In the genomic region with DNA sequence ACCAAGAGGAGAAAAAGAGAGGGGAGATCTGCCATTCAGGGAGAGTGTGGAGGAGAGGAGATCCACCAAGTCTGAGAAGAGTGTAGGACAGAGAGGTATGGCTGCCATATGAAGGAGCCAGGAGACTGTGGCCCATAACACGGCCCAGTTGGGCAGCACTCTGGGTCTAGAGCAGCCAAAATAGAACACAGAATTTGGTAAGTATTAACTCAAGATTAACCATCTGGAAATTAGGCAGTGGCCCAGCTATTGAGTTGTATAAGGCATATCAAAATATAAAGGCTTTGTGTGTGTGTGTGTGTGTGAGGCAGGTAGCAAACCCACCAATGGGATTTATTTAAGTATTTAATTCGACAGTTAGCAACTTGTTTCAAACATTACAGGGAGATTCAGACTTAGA, we compare ENCODE assay signal across 40 mouse cellular contexts. TPM values are rescaled to one million over a fixed set of nuclear protein-coding genes. Genes with fewer than 3 reads are reported as not detected.
"Had no signal": no experiment of that assay in that cellular context is flagged by ENCODE, and none has a peak within 500 bp of the region (broad histone marks: within the 10 kb centered on the region; RNA-seq: fewer than 3 reads in every experiment).

No protein-coding gene starts in this region.

- H3K27ac ChIP-seq: forebrain, embryonic 15.5 days; heart, adult 2 months; heart, embryonic 13.5 days; heart, embryonic 15.5 days; hindbrain, embryonic 13.5 days; hindbrain, embryonic 15.5 days; hindbrain, postnatal 0 days; limb, embryonic 13.5 days; limb, embryonic 15.5 days; liver, embryonic 12.5 days; liver, embryonic 14.5 days had no signal

- ATAC-seq: forebrain, embryonic 15.5 days; forebrain, postnatal 0 days; hindbrain, postnatal 0 days; intestine, embryonic 16.5 days; liver, embryonic 12.5 days had no signal

- H3K4me3 ChIP-seq: forebrain, embryonic 15.5 days; heart, adult 2 months; heart, embryonic 13.5 days; heart, embryonic 15.5 days; hindbrain, embryonic 13.5 days; hindbrain, embryonic 15.5 days; limb, embryonic 13.5 days; limb, embryonic 15.5 days; liver, embryonic 12.5 days had no signal

- H3K9me3 ChIP-seq: forebrain, embryonic 15.5 days; heart, embryonic 13.5 days; heart, embryonic 15.5 days; hindbrain, embryonic 15.5 days; limb, embryonic 13.5 days; limb, embryonic 15.5 days had no signal

- H3K27me3 ChIP-seq: forebrain, embryonic 15.5 days; heart, embryonic 13.5 days; heart, embryonic 15.5 days; hindbrain, embryonic 13.5 days; hindbrain, embryonic 15.5 days; limb, embryonic 13.5 days; limb, embryonic 15.5 days; liver, embryonic 12.5 days had no signal

- H3K4me2 ChIP-seq: forebrain, embryonic 15.5 days; heart, embryonic 11.5 days; heart, embryonic 13.5 days; heart, embryonic 15.5 days; hindbrain, embryonic 13.5 days; hindbrain, embryonic 15.5 days; limb, embryonic 13.5 days; limb, embryonic 15.5 days; liver, embryonic 12.5 days had no signal

- H3K4me1 ChIP-seq: forebrain, embryonic 15.5 days; heart, embryonic 13.5 days; heart, embryonic 15.5 days; hindbrain, embryonic 13.5 days; hindbrain, embryonic 15.5 days; limb, embryonic 13.5 days; limb, embryonic 15.5 days; liver, embryonic 12.5 days had no signal

- H3K9ac ChIP-seq: forebrain, embryonic 15.5 days; forebrain, postnatal 0 days; heart, embryonic 13.5 days; heart, embryonic 15.5 days; hindbrain, embryonic 13.5 days; hindbrain, embryonic 15.5 days; limb, embryonic 13.5 days; limb, embryonic 15.5 days; liver, embryonic 12.5 days; liver, embryonic 14.5 days had no signal

- H3K36me3 ChIP-seq: forebrain, embryonic 15.5 days; heart, embryonic 13.5 days; heart, embryonic 15.5 days; hindbrain, embryonic 13.5 days; hindbrain, embryonic 15.5 days; limb, embryonic 13.5 days; limb, embryonic 15.5 days; liver, embryonic 12.5 days had no signal

- DNase-seq: forebrain, postnatal 0 days; gastrocnemius, postnatal 14 days; gastrocnemius, postnatal 36 days; heart, adult 11 months; heart, adult 2 months; heart, postnatal 14 days; heart, postnatal 36 days; layer of hippocampus, adult 9-11 months; layer of hippocampus, postnatal 36 days; left cerebral cortex, postnatal 4 days; lung, adult 18-20 months had no signal

RNA-seq across cellular contexts. Expression of a gene that starts 43.4 kb away (rescaled TPM):
- total RNA-seq: forebrain, postnatal 0 days; gastrocnemius, adult 18-20 months; gastrocnemius, adult 8-10 months; gastrocnemius, postnatal 14 days; gastrocnemius, postnatal 36 days; heart, adult 2 months; heart, postnatal 14 days; heart, postnatal 36 days; hematopoietic stem cell, adult 5-6 weeks; hindbrain, postnatal 0 days; layer of hippocampus, adult 18-20 months; layer of hippocampus, adult 8-10 months; layer of hippocampus, postnatal 14 days; layer of hippocampus, postnatal 36 days; left cerebral cortex, adult 18-20 months; left cerebral cortex, adult 8-10 months; left cerebral cortex, postnatal 10 days; left cerebral cortex, postnatal 25 days; left cerebral cortex, postnatal 4 days had no signal
- polyA plus RNA-seq: forebrain, embryonic 15.5 days; forebrain, postnatal 0 days; gonadal fat pad, adult 2 months; heart, adult 2 months; heart, embryonic 11.5 days; heart, embryonic 15.5 days; heart, postnatal 0 days; hindbrain, embryonic 11.5 days; hindbrain, embryonic 13.5 days; hindbrain, embryonic 15.5 days; hindbrain, postnatal 0 days; intestine, embryonic 14.5 days; intestine, embryonic 16.5 days; large intestine, adult 2 months; limb, embryonic 11.5 days; limb, embryonic 13.5 days; limb, embryonic 15.5 days; liver, embryonic 12.5 days; liver, embryonic 14.5 days; liver, embryonic 16.5 days had no signal
